Mouse (Mus musculus): ENCODE data around the gene Dpp9. TPM values are rescaled to one million over a fixed set of nuclear protein-coding genes. Genes with fewer than 3 reads are reported as not detected.
A peak's percentile ranks its signal among the peaks of the same experiment; 100 is the strongest.
"Not testable (repeated sequence)": the region's sequence is repeated elsewhere in the genome, so short reads cannot be mapped to it uniquely, and the experiment has no call there.

Gene Dpp9
- 10 to 100 TPM; 68.3 to 71.4 TPM for total RNA-seq (2021)

- DNase-seq (ENCODE audit: low spot score in 2 of 2): peak; percentile 90 to 97
- intact Hi-C loops (cut with DNase I): loop anchor here (1.0 to 2.0 kb wide), 2 partner anchors 32 to 38 kb away; partner anchors contain the start of gene Fem1a
These were observed at the start of gene Dpp9 for GRCm38 (mm10) chr17:56218377-56219191. Dpp9 (minus strand) TSS chr17:56218905.

GRCm38 (mm10) chr17:56266271-56266670, 47.6 kb upstream of the Dpp9 start:
- intact Hi-C loops (cut with DNase I): no loop called here
- DNase-seq (ENCODE audit: low spot score in 2 of 2): peak; percentile 74 to 97

GRCm38 (mm10) chr17:56265869-56266268, 47.2 kb upstream of the Dpp9 start:
- DNase-seq (ENCODE audit: low spot score in 2 of 2): no peak
- intact Hi-C loops (cut with DNase I): no loop called here

DNA sequence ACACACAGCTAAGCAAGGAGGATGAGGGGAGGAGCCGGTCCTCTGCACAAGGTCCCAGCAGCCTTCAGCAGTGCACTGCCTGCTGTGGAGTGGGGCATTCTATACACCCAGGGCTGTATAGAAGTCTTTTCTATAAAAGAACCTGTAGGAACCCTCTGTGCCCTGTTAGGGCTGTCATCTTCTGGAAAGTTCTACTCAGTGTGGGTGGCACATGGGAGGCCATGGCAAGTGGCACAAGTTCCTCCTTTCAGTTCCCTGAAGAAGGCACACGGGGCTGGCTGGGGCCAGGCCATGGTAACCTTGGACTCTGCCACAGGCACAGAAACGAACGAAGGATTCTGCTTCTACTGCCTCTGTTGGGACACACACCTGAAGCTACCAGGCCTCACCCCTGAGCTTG, 46.3 kb upstream of the Dpp9 start:
- intact Hi-C loops (cut with DNase I): no loop called here

GRCm38 (mm10) chr17:56264020-56264419, 45.3 kb upstream of the Dpp9 start:
- peak; percentile 78 to 90 for DNase-seq (ENCODE audit: low spot score in 2 of 2)
- intact Hi-C loops (cut with DNase I): no loop called here

More for the DNA sequence above, 46.3 kb upstream of the Dpp9 start:
- peak in 1 of 2 experiments; percentile 32 for DNase-seq (ENCODE audit: low spot score in 2 of 2)

- intact Hi-C loops (cut with DNase I): no loop called here
- no peak for DNase-seq (ENCODE audit: low spot score in 2 of 2)
These were observed 44.0 kb upstream of the Dpp9 start for GRCm38 (mm10) chr17:56262645-56263094.

DNA sequence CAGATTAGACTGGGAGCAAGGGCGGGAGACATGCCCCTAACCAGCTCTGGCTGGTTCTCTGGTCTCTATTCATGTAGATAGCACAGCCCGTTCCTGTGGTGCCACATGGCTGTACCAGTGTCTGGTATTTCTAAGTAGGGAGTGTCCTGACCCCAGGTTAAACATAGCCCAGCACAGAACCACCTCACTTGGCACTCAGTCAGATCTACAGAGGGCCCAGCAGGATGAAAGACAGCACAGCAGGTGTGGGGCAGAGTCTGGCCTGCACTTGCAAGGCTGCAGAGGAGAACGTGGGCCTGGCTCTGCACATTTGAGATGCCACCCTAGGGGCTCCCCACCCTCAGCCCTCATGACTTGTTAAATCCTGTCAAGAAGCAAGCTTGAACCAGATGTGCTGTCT, 42.5 kb upstream of the Dpp9 start:
- no peak for DNase-seq (ENCODE audit: low spot score in 2 of 2)
- intact Hi-C loops (cut with DNase I): no loop called here

GRCm38 (mm10) chr17:56259301-56260037, 40.8 kb upstream of the Dpp9 start:
- intact Hi-C loops (cut with DNase I): loop anchor here (5.0 kb wide), 1 partner anchor 177 kb away; no protein-coding TSS in a partner anchor
- no peak for DNase-seq (ENCODE audit: low spot score in 2 of 2)

DNA sequence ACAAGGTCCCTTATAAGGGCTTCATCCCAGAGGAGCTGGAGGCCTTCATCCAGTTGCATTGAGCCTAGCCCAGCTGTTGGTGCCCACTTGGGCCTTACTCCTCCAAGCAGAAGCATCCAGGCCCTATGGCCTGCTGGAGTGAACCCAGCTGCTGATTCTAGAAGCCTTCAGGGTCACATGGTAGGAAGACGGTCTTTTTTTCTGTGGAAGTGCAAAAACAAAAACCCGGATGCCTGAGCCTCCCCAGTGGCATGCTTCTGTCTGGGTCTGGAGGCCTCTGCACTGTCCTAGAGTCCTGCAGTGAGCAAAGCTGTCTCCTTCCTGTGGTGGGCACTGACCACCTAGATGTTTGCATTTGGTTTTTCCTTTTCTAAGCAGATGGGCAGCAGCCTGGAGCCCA, 40.1 kb upstream of the Dpp9 start:
- intact Hi-C loops (cut with DNase I): loop anchor here (5.0 kb wide), 1 partner anchor 177 kb away; no protein-coding TSS in a partner anchor
- not testable (repeated sequence) for DNase-seq (ENCODE audit: low spot score in 2 of 2)

- intact Hi-C loops (cut with DNase I): loop anchor here (5.0 kb wide), 1 partner anchor 176 kb away; no protein-coding TSS in a partner anchor
- DNase-seq (ENCODE audit: low spot score in 2 of 2): not testable (repeated sequence)
These were observed 39.6 kb upstream of the Dpp9 start for GRCm38 (mm10) chr17:56258269-56258668.

GRCm38 (mm10) chr17:56257181-56257894, 38.6 kb upstream of the Dpp9 start:
- peak in 1 of 2 experiments; percentile 30 for DNase-seq (ENCODE audit: low spot score in 2 of 2)
- intact Hi-C loops (cut with DNase I): loop anchor here (5.0 kb wide), 1 partner anchor 175 kb away; no protein-coding TSS in a partner anchor

GRCm38 (mm10) chr17:56256239-56256881, 37.7 kb upstream of the Dpp9 start, which contains the start of gene Fem1a:
Fem1a (plus strand) TSS chr17:56256810.
- DNase-seq (ENCODE audit: low spot score in 2 of 2): peak; percentile 94 to 99
- intact Hi-C loops (cut with DNase I): loop anchor here (1.0 to 5.0 kb wide), 2 partner anchors 38 to 174 kb away; partner anchors contain the start of gene Dpp9

GRCm38 (mm10) chr17:56255863-56256238, 37.1 kb upstream of the Dpp9 start:
- intact Hi-C loops (cut with DNase I): loop anchor here (1.0 to 5.0 kb wide), 3 partner anchors 38 to 174 kb away; partner anchors contain the start of gene Dpp9
- peak; percentile 99 to 100 for DNase-seq (ENCODE audit: low spot score in 2 of 2)

- intact Hi-C loops (cut with DNase I): loop anchor here (2.0 to 5.0 kb wide), 2 partner anchors 121 to 173 kb away; no protein-coding TSS in a partner anchor
- peak in 1 of 2 experiments; percentile 70 for DNase-seq (ENCODE audit: low spot score in 2 of 2)
These were observed 36.7 kb upstream of the Dpp9 start for GRCm38 (mm10) chr17:56255429-56255828.

GRCm38 (mm10) chr17:56254695-56255094, 36.0 kb upstream of the Dpp9 start:
- intact Hi-C loops (cut with DNase I): loop anchor here (2.0 to 5.0 kb wide), 2 partner anchors 120 to 172 kb away; no protein-coding TSS in a partner anchor
- DNase-seq (ENCODE audit: low spot score in 2 of 2): no peak

DNA sequence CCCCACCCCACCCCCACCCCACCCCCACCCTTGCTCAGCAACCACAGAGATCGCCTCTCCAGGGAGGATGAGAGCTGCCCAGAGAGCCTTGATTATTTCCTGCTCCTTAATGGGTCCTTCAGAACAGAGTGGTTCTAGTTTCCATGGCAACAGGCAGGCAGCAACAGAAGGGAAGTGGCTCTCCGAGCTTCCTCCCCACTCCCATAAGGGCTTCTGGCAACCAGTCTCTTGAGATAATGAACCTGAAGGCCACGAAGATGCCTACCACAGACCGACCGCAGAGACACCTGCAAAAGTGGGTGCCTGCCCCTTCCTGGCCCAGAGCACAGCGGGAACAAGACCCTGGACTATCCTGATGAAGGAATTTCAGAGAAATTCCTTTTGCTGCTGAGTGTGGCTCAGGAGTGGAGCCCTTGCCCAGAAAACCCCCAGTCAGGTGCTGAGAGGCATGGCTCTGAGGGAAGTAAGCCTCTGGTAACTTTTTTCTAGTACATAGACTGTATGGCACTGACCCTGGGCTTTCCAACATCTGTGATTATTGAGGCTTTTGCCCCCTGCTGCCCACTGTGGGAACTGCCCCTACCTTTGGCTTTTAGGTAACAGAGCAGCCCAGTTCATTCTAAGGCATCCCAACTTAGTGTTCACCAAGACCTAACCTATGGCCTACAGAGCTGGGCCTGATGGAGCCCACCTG, 32.6 kb upstream of the Dpp9 start:
- DNase-seq (ENCODE audit: low spot score in 2 of 2): peak; percentile 65 to 80
- intact Hi-C loops (cut with DNase I): loop anchor here (1.0 to 2.0 kb wide), 2 partner anchors 18 to 32 kb away; partner anchors contain the start of gene Dpp9

DNA sequence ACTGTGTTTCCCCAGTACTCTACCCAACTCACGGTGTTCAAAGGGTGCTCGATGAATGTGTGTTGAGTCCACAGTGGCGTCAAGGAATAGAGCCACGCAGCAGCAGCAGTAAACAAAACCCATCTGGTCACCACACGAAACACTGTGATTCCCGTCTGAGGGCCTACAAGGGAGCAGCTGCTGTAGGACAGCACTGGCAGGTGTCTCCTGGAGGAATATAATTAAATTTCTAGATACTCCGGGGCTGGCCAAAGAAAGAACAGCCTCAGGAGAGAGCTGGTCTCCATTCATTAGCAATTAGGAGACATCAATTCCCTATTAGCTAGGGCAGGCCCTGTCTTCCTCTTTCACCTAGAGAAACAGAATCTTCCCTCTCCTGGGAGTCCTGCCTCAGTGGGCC, 26.9 kb upstream of the Dpp9 start:
- intact Hi-C loops (cut with DNase I): no loop called here

More for the DNA sequence above, 26.9 kb upstream of the Dpp9 start:
- DNase-seq (ENCODE audit: low spot score in 2 of 2): no peak

Measured in left cerebral cortex, postnatal 25 days (tissue).